Mouse (Mus musculus) kidney, adult 2 months (tissue): ENCODE results near the gene Fam168b.

Source experiments
- CTCF ChIP-seq: fragments of 200-500 bp; conservative IDR thresholded peaks from 2 replicates; pipeline ENCODE4 v1.5.1; 2011; ENCODE audit warnings: low read depth, mild to moderate bottlenecking, control low read depth, low read length, moderate library complexity, mixed read lengths; ENCODE audit not compliant: insufficient read depth, insufficient read length
- POLR2A ChIP-seq: fragments of 200-500 bp; IDR thresholded peaks from one replicate; pipeline ENCODE4 v1.6.1; 2011; ENCODE audit warnings: low read depth, low read length, control low read depth

- TF ChIP-seq CTCF (no peak), POLR2A (no peak)
These were observed 1.0 kb downstream of the Fam168b start for GRCm38 (mm10) chr1:34841709-34842388.
